Mouse (Mus musculus) olfactory bulb, adult 2 months (tissue): ENCODE measurements around the gene Olfr52.

Experiments
- CTCF ChIP-seq: fragments of 200-500 bp; IDR thresholded peaks from 2 replicates; pipeline ENCODE4 v1.5.1; 2012; ENCODE audit warnings: low read depth, mild to moderate bottlenecking, low read length, moderate library complexity; ENCODE audit not compliant: insufficient read depth
- POLR2A ChIP-seq: fragments of 200-500 bp; IDR thresholded peaks from 2 replicates; pipeline ENCODE4 v1.6.1; 2012; ENCODE audit warnings: mild to moderate bottlenecking, low read depth, low read length, moderate library complexity; ENCODE audit not compliant: insufficient read depth

DNA sequence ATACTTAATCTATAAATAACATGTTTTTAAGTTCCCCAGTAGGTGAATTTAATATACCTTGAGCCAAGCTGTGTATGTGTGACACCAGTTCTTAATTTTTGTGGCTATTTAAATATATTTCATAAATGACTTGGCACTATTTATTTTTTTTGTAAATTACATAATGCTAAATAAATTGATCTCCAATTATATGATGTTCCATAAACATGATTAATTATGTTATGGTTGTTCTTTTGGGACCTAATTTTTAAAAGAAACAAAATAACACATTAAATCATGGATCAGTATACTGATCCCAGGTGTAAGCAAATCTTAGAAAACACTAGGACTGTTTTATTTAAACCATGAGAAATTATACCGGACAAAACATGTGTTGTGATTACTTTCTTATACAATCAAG, 49.7 kb downstream of the Olfr52 start, which contains the start of gene Olfr1039:
- TF ChIP-seq POLR2A (no peak), CTCF (no peak)
